Comparison of ENCODE assay signal across 12 mouse cellular contexts in genomic region chr4:65610896-65611295, GRCm38 (mm10). TPM values are rescaled to one million over a fixed set of nuclear protein-coding genes. Genes with fewer than 3 reads are reported as not detected.
DNase-seq lines count a peak whose midpoint lies in the region; ATAC-seq and TF ChIP-seq lines count a peak whose summit lies in the region.
"Had no signal": no experiment of that assay in that cellular context is flagged by ENCODE, and none has a peak within 500 bp of the region (broad histone marks: within the 10 kb centered on the region; RNA-seq: fewer than 3 reads in every experiment).

No protein-coding gene starts in this region.

- peak; percentile 46; the same call in 1 of the 2 replicates for ATAC-seq in limb, embryonic 12.5 days (ENCODE audit: insufficient number of reproducible peaks, insufficient read depth, low FRiP score, low TSS enrichment, low read depth)
- peak; percentile 70 for ATAC-seq in forebrain, postnatal 0 days

- TF ChIP-seq CTCF in forebrain, postnatal 0 days (IDR thresholded peaks at IDR 0.05; ENCODE audit: low read depth), result no peak

- peaks cover 34% of the 10 kb centered on the region for H3K36me3 ChIP-seq in limb, embryonic 12.5 days
- H3K36me3 ChIP-seq in limb, embryonic 10.5 days, result peaks cover 36% of the 10 kb centered on the region
- peaks cover 29% of the 10 kb centered on the region for H3K36me3 ChIP-seq in forebrain, postnatal 0 days (ENCODE audit: insufficient read depth)

- peaks cover 34% of the 10 kb centered on the region for H3K4me1 ChIP-seq in limb, embryonic 12.5 days (replicated peaks)
- H3K4me1 ChIP-seq in limb, embryonic 10.5 days, result peaks cover 17% of the 10 kb centered on the region
- H3K4me1 ChIP-seq in forebrain, postnatal 0 days (ENCODE audit: insufficient read depth), result peaks cover 8% of the 10 kb centered on the region; the same call in 1 of the 2 replicates

- H3K4me2 ChIP-seq in limb, embryonic 12.5 days, result 0 out of 2 replicates have a peak overlapping the region, but pooled peaks have one; percentile 7
- H3K4me2 ChIP-seq in forebrain, postnatal 0 days (ENCODE audit: low read depth), result no peak overlapping the region
- H3K4me2 ChIP-seq: kidney, embryonic 15.5 days had no signal

- 53% methylated on average over 6 of the region's 6 CpGs for WGBS in limb, embryonic 12.5 days
- 91% methylated on average over 6 of the region's 6 CpGs for WGBS in limb, embryonic 10.5 days
- 37% methylated on average over 6 of the region's 6 CpGs for WGBS in forebrain, postnatal 0 days

- no peak for DNase-seq in limb, embryonic 10.5 days (ENCODE audit: low spot score)
- DNase-seq in cerebellum, adult 9-10 months, result peak; percentile 87
- DNase-seq in forebrain, postnatal 0 days, result peak; percentile 60
- peak; percentile 10 for DNase-seq in mesoderm, embryonic 11.5 days (ENCODE audit: low read depth, low spot score)
- no peak for DNase-seq in urinary bladder, adult 18-20 months (ENCODE audit: low spot score in 2 of 2)
- DNase-seq in lung, postnatal 25 days (ENCODE audit: low spot score), result no peak
- DNase-seq: embryo, embryonic 11 days; liver; lung, adult 2 months; right cerebral cortex, postnatal 25 days had no signal

- no peaks in the 10 kb centered on the region for H3K9me3 ChIP-seq in limb, embryonic 12.5 days
- no peaks in the 10 kb centered on the region for H3K9me3 ChIP-seq in limb, embryonic 10.5 days (replicated peaks)
- H3K9me3 ChIP-seq in forebrain, postnatal 0 days (ENCODE audit: low read length), result no peaks in the 10 kb centered on the region
- H3K9me3 ChIP-seq: kidney, embryonic 15.5 days had no signal

- H3K9ac ChIP-seq in limb, embryonic 12.5 days (replicated peaks), result no peak overlapping the region
- H3K9ac ChIP-seq in forebrain, postnatal 0 days, result no peak overlapping the region
- H3K9ac ChIP-seq: kidney, embryonic 15.5 days had no signal

- H3K27ac ChIP-seq in limb, embryonic 12.5 days, result peak overlapping the region; percentile 41; the same call in 1 of the 2 replicates
- no peak overlapping the region for H3K27ac ChIP-seq in limb, embryonic 10.5 days
- H3K27ac ChIP-seq in forebrain, postnatal 0 days (ENCODE audit: low read depth, low read length), result no peak overlapping the region
- H3K27ac ChIP-seq: kidney, embryonic 15.5 days had no signal

- H3K4me3 ChIP-seq in limb, embryonic 12.5 days (replicated peaks), result no peak overlapping the region
- H3K4me3 ChIP-seq in limb, embryonic 10.5 days, result no peak overlapping the region
- no peak overlapping the region for H3K4me3 ChIP-seq in forebrain, postnatal 0 days (ENCODE audit: low read depth, low read length)
- H3K4me3 ChIP-seq: kidney, embryonic 15.5 days had no signal

- H3K27me3 ChIP-seq in limb, embryonic 12.5 days, result no peaks in the 10 kb centered on the region
- no peaks in the 10 kb centered on the region for H3K27me3 ChIP-seq in limb, embryonic 10.5 days (ENCODE audit: low read depth, poor library complexity, severe bottlenecking)
- H3K27me3 ChIP-seq in forebrain, postnatal 0 days (ENCODE audit: insufficient read depth, low read length), result no peaks in the 10 kb centered on the region
- H3K27me3 ChIP-seq: kidney, embryonic 15.5 days had no signal

RNA-seq across cellular contexts. Expression of gene Trim32, which starts 6.1 kb away (rescaled TPM):
- polyA plus RNA-seq in limb, embryonic 12.5 days (2016; fragmentation: Nextera tagmentation; extraction: Ambion mirVana), result 55.9 and 61.5 TPM in 2 replicates
- polyA plus RNA-seq in limb, embryonic 10.5 days (2016; fragmentation: Nextera tagmentation; extraction: Ambion mirVana), result 61.3 and 64.1 TPM in 2 replicates
- 156 and 187 TPM in 2 replicates for total RNA-seq in forebrain, postnatal 0 days (2014; rRNA removed)
- polyA plus RNA-seq in forebrain, postnatal 0 days (2015; fragmentation: Nextera tagmentation; extraction: Ambion mirVana), result 154 and 164 TPM in 2 replicates

Comparison
In these comparisons a context has a peak if more than half of its experiments do, and no peak if none do; other contexts are left out.
1. DNase-seq: peak in cerebellum, adult 9-10 months (single experiment), forebrain, postnatal 0 days (single experiment) and mesoderm, embryonic 11.5 days (single experiment); none in limb, embryonic 10.5 days (single experiment), urinary bladder, adult 18-20 months (0 of 2) and lung, postnatal 25 days (single experiment).